Mouse (Mus musculus): ENCODE measurements around the gene Grin1.

GRCm38 (mm10) chr2:25318971-25319773 is at the start of gene Grin1:
- peak; percentile 99 for TF ChIP-seq POLR2A (IDR thresholded peaks at IDR 0.05; ENCODE audit: insufficient read depth, low read depth, low read length)
- TF ChIP-seq CTCF (IDR thresholded peaks at IDR 0.05; ENCODE audit: insufficient read depth, low read depth, low read length) = no peak

Data from olfactory bulb, adult 2 months (tissue).